Mouse (Mus musculus) ES-E14 (cell line): Measurements from ENCODE around the gene Ecm2.

Experiments
- CHD2 ChIP-seq: IDR thresholded peaks from 2 replicates; pipeline ENCODE4 v1.6.1; 2014; ENCODE audit warnings: mild to moderate bottlenecking, low read depth, low read length, inconsistent platforms
- HCFC1 ChIP-seq: IDR thresholded peaks from 2 replicates; pipeline ENCODE4 v1.6.1; 2012; ENCODE audit warnings: low read length, inconsistent platforms, borderline replicate concordance; ENCODE audit not compliant: insufficient read depth
- MAFK ChIP-seq: IDR thresholded peaks from 2 replicates; pipeline ENCODE4 v1.6.1; 2014; ENCODE audit warnings: mild to moderate bottlenecking, low read depth, low read length, inconsistent platforms; ENCODE audit not compliant: insufficient read depth
- ZC3H11A ChIP-seq: IDR thresholded peaks from 2 replicates; pipeline ENCODE4 v1.6.1; 2012; ENCODE audit warnings: low read depth, mild to moderate bottlenecking, inconsistent platforms, low read length, borderline replicate concordance
- ZNF384 ChIP-seq: IDR thresholded peaks from 2 replicates; pipeline ENCODE4 v1.6.1; 2012; ENCODE audit warnings: low read depth, low read length, inconsistent platforms

- TF ChIP-seq CHD2, result no peak
- TF ChIP-seq HCFC1, result no peak
- TF ChIP-seq ZNF384, result no peak
- no peak for TF ChIP-seq MAFK
- no peak for TF ChIP-seq ZC3H11A
Observed at GRCm38 (mm10) chr13:49492376-49493368, 11.9 kb upstream of the Ecm2 start, which contains the start of gene Tes3-ps.
